ENCODE assay signal across 34 mouse cellular contexts in genomic region chr14:34755731-34756130, GRCm38 (mm10).
"Had no signal": no experiment of that assay in that cellular context is flagged by ENCODE, and none has a peak within 500 bp of the region (broad histone marks: within the 10 kb centered on the region; RNA-seq: fewer than 3 reads in every experiment).

No protein-coding gene starts in this region.

- H3K36me3 ChIP-seq: heart, embryonic 10.5 days; heart, embryonic 15.5 days; hindbrain, embryonic 15.5 days; intestine, embryonic 15.5 days; kidney, embryonic 15.5 days had no signal

- H3K9ac ChIP-seq: heart, embryonic 12.5 days; heart, embryonic 13.5 days; heart, embryonic 15.5 days; hindbrain, embryonic 12.5 days; hindbrain, embryonic 13.5 days; hindbrain, embryonic 14.5 days; hindbrain, embryonic 15.5 days; intestine, embryonic 15.5 days; kidney, embryonic 15.5 days had no signal

- H3K4me2 ChIP-seq: heart, embryonic 11.5 days; heart, embryonic 12.5 days; heart, embryonic 13.5 days; heart, embryonic 15.5 days; hindbrain, embryonic 12.5 days; hindbrain, embryonic 13.5 days; hindbrain, embryonic 14.5 days; hindbrain, embryonic 15.5 days; intestine, embryonic 15.5 days; kidney, embryonic 15.5 days had no signal

- H3K9me3 ChIP-seq: heart, embryonic 10.5 days; heart, embryonic 12.5 days; heart, embryonic 13.5 days; heart, embryonic 15.5 days; hindbrain, embryonic 10.5 days; hindbrain, embryonic 12.5 days; hindbrain, embryonic 13.5 days; hindbrain, embryonic 15.5 days; intestine, embryonic 15.5 days; kidney, embryonic 15.5 days had no signal

- H3K27me3 ChIP-seq: heart, embryonic 12.5 days; heart, embryonic 13.5 days; heart, embryonic 15.5 days; hindbrain, embryonic 12.5 days; hindbrain, embryonic 13.5 days; hindbrain, embryonic 15.5 days; intestine, embryonic 15.5 days; kidney, embryonic 15.5 days had no signal

- DNase-seq: heart, postnatal 10 days; heart, postnatal 14 days; heart, postnatal 4 days; kidney, adult 11 months; kidney, adult 18-20 months; kidney, adult 2 months; kidney, adult 8-10 months; kidney, adult 9 months; kidney, postnatal 10 days; kidney, postnatal 14 days; kidney, postnatal 25 days; kidney, postnatal 36 days; kidney, postnatal 4 days; layer of hippocampus, adult 9-11 months; layer of hippocampus, postnatal 36 days had no signal

- H3K4me1 ChIP-seq: hindbrain, embryonic 10.5 days; hindbrain, embryonic 12.5 days; hindbrain, embryonic 13.5 days; hindbrain, embryonic 15.5 days; intestine, embryonic 15.5 days had no signal

- ATAC-seq: hindbrain, embryonic 16.5 days; hindbrain, postnatal 0 days; inflammation-experienced regulatory T-cells, adult 6 months; intestine, embryonic 15.5 days; intestine, embryonic 16.5 days; intestine, postnatal 0 days had no signal

- H3K4me3 ChIP-seq: heart, embryonic 10.5 days; heart, embryonic 12.5 days; heart, embryonic 13.5 days; heart, embryonic 15.5 days; hindbrain, embryonic 10.5 days; hindbrain, embryonic 12.5 days; hindbrain, embryonic 13.5 days; hindbrain, embryonic 15.5 days; intestine, embryonic 15.5 days; kidney, embryonic 15.5 days; layer of hippocampus, adult 2 months had no signal

- H3K27ac ChIP-seq: heart, embryonic 10.5 days; heart, embryonic 13.5 days; heart, embryonic 15.5 days; hindbrain, embryonic 10.5 days; hindbrain, embryonic 12.5 days; hindbrain, embryonic 13.5 days; hindbrain, embryonic 14.5 days; hindbrain, embryonic 15.5 days; hindbrain, postnatal 0 days; intestine, embryonic 15.5 days; kidney, embryonic 15.5 days; kidney, postnatal 0 days; layer of hippocampus, adult 2 months had no signal
